Mouse (Mus musculus) forebrain, embryonic 13.5 days (tissue): ENCODE results near the gene Rsrc1. TPM values are rescaled to one million over a fixed set of nuclear protein-coding genes. Genes with fewer than 3 reads are reported as not detected.
A peak's percentile ranks its signal among the peaks of the same experiment; 100 is the strongest.

Experiments
- ATAC-seq: fragments of 200-750 bp; cut with Nextera tagmentation; 2 replicates; pipeline ENCODE4 v1.8.0; 2017
- H3K27ac ChIP-seq: fragments of 300-500 bp; sonication (generic); 2 replicates; pipeline ENCODE4 v1.5.1; 2015; ENCODE audit warnings: inconsistent platforms, mild to moderate bottlenecking, moderate library complexity
- H3K27me3 ChIP-seq: fragments of 300-500 bp; sonication (generic); 2 replicates; pipeline ENCODE4 v1.6.1; 2015; ENCODE audit warnings: mild to moderate bottlenecking, inconsistent platforms
- H3K36me3 ChIP-seq: fragments of 300-500 bp; sonication (generic); 2 replicates; pipeline ENCODE4 v1.6.1; 2015; ENCODE audit warnings: mild to moderate bottlenecking, inconsistent platforms; ENCODE audit not compliant: poor library complexity, severe bottlenecking
- H3K4me1 ChIP-seq: fragments of 300-500 bp; sonication (generic); 2 replicates; pipeline ENCODE4 v1.6.1; 2015; ENCODE audit warnings: inconsistent platforms
- H3K4me2 ChIP-seq: fragments of 300-500 bp; sonication (generic); 2 replicates; pipeline ENCODE4 v1.6.1; 2015; ENCODE audit warnings: inconsistent platforms, mild to moderate bottlenecking, moderate library complexity
- H3K4me3 ChIP-seq: fragments of 300-500 bp; sonication (generic); 2 replicates; pipeline ENCODE4 v1.5.1; 2015; ENCODE audit warnings: mild to moderate bottlenecking, inconsistent platforms
- H3K9ac ChIP-seq: fragments of 300-500 bp; sonication (generic); 2 replicates; pipeline ENCODE4 v1.6.1; 2015; ENCODE audit warnings: mild to moderate bottlenecking, inconsistent platforms
- H3K9me3 ChIP-seq: fragments of 300-500 bp; sonication (generic); replicated peaks from 2 replicates; pipeline ENCODE4 v1.6.1; 2016; ENCODE audit warnings: inconsistent platforms
- WGBS: fragments of 180-500 bp; shearing (Covaris S2); methylation state at CpG from one replicate; pipeline ENCODE4 v1.1.7; 2015; 5-methylcytosine and 5-hydroxymethylcytosine counted together
- polyA plus RNA-seq: library from polyadenylated mRNA; unstranded; fragments of >200 nt; fragmentation: Nextera tagmentation; extraction: Ambion mirVana; gene quantifications from 2 replicates; pipeline ENCODE4 v1.2.1, GENCODE M21; 2015

The Rsrc1 gene
- polyA plus RNA-seq, 1 experiment from 2014 or later, result 32.4 TPM

- H3K4me1 ChIP-seq, result no peaks in the 10 kb centered on the region
- H3K36me3 ChIP-seq, result no peaks in the 10 kb centered on the region
- H3K9ac ChIP-seq, result no peak overlapping the region
- no peak overlapping the region for H3K27ac ChIP-seq
- H3K4me3 ChIP-seq, result no peak overlapping the region
- 38% methylated on average over 7 of the region's 7 CpGs for WGBS
- ATAC-seq, result no peak
- H3K4me2 ChIP-seq, result no peak overlapping the region
- H3K27me3 ChIP-seq, result no peaks in the 10 kb centered on the region
- no peaks in the 10 kb centered on the region for H3K9me3 ChIP-seq
These were observed 377.2 kb downstream of the Rsrc1 start for GRCm38 (mm10) chr3:67358376-67358775.

DNA sequence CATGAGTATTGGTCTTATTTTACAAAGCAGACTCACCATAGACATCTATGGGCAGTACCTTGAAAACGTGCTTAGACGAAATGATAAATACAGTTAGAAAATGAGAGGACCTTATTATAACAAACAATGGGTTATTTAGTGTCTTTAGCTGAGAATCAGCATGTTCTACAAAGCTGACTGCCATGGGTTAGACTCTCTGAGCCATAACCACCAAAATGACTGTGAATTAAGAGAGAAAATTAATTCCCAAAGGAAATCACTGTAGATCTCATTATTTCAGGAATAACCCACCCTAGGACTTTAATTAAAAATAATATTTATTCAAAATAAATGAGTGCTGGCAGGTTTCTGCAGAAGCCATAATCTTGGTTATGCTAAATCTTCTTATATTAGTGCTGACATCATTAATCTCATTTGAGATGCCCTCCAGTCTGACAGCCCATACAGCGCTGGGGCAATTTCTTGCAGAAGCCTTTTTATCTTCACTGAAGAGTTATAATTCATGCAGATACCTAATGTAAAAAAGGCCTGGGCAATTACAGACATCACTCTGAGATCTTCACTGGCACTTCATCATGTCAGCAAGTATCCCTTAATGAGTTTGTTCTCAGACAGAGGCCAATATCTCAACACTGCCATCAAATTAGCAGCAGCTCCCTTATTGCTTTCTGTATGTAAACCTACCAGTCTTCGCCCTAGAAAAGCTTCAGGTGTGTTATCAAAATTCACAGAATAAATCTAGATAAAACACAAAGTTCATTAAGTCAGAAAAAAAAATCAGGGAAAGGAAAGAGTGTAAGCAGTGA is 385.1 kb downstream of the Rsrc1 start:
- peak; percentile 30; the same call in 1 of the 2 replicates for ATAC-seq
- Histone ChIP-seq H3K9ac (no peak overlapping the region), H3K9me3 (no peaks in the 10 kb centered on the region), H3K36me3 (no peaks in the 10 kb centered on the region), H3K4me2 (no peak overlapping the region), H3K4me3 (no peak overlapping the region), H3K27ac (no peak overlapping the region), H3K27me3 (peaks cover 8% of the 10 kb centered on the region; the same call in 1 of the 2 replicates), H3K4me1 (no peaks in the 10 kb centered on the region)
- WGBS, result 72% methylated on average over 4 of the region's 4 CpGs

DNA sequence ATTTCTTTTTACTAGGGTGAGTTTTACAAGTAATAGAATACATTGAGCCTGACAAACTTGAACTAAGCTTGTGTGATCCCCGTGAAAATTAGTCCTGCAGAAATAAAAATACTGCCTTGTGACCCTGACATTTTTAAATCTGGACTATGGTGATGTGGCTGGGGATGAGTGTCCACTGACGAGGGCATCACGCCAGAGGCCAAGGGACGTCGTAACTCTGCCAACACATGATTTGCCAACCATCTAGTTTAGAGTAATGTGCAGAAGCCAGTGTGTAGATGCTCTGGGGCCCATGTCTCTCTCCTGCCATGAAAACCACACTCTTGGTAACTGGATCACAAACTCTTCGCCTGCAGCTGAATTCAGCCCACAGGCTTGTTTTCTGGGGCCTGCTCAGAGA is 386.3 kb downstream of the Rsrc1 start:
- Histone ChIP-seq H3K36me3 (no peaks in the 10 kb centered on the region), H3K4me1 (no peaks in the 10 kb centered on the region), H3K27me3 (peaks cover 18% of the 10 kb centered on the region), H3K27ac (no peak overlapping the region), H3K9me3 (no peaks in the 10 kb centered on the region), H3K4me2 (no peak overlapping the region), H3K4me3 (no peak overlapping the region), H3K9ac (no peak overlapping the region)
- no peak for ATAC-seq
- WGBS, result 90% methylated on average over 6 of the region's 6 CpGs

DNA sequence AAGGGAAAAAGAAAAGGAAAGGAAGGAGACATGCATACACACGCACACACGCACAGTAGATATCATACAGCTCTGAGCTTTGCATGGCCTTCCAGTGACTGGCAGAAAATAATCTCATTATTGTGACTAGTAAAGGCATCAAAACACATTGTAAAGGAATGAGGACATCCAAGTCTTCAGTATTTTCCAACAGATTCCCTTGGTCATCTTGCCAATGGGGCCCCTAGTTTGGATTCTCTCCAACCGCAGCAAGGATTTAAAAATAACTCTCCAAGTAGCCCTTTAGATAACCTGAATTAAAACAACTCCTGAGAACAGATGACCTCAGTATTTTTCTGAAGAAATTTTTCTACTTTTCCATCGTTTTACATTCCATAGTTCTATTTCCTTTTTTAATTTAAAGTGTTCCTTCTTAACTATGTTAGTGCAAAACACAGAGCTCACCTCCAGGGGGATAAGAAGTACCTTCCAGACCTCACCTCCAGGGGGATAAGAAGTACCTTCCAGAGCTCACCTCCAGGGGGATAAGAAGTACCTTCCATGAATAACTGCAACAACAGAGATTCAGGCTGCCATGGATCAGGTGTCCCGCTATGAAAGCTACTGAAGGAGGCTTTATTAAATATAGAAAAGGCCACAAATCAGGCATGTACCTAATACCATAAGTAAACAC is 388.4 kb downstream of the Rsrc1 start:
- peaks cover 5% of the 10 kb centered on the region; the same call in 1 of the 2 replicates for H3K4me1 ChIP-seq
- no peaks in the 10 kb centered on the region for H3K36me3 ChIP-seq
- no peak overlapping the region for H3K4me2 ChIP-seq
- 88% methylated on average over 5 of the region's 5 CpGs for WGBS
- H3K27me3 ChIP-seq, result peaks cover 29% of the 10 kb centered on the region
- H3K9ac ChIP-seq, result no peak overlapping the region
- no peaks in the 10 kb centered on the region for H3K9me3 ChIP-seq
- H3K4me3 ChIP-seq, result no peak overlapping the region
- H3K27ac ChIP-seq, result no peak overlapping the region
- ATAC-seq, result no peak

DNA sequence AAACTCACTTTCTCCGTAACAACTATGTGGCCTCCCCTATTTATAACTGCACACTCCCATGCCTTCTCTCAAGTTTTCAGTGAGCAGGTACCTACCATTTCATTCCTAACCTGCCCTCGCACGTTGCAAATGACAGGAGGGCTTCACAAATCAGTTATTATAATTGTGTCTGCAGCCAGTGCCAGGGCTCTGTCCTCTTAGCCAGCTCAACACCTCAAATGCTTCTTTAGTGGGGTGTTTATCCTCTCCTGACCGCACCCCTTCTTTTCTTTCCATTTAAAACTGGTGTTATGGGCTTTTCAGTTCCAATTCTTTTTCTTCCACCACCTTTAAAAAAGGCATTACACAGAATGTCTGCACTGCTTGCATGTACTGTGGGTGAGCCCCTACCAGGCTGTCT is 391.0 kb downstream of the Rsrc1 start:
- no peak overlapping the region for H3K27ac ChIP-seq
- H3K9ac ChIP-seq, result no peak overlapping the region
- H3K4me3 ChIP-seq, result no peak overlapping the region
- H3K27me3 ChIP-seq, result peaks cover 35% of the 10 kb centered on the region
- no peak overlapping the region for H3K4me2 ChIP-seq
- H3K36me3 ChIP-seq, result no peaks in the 10 kb centered on the region
- peaks cover 6% of the 10 kb centered on the region; the same call in 1 of the 2 replicates for H3K4me1 ChIP-seq
- no peaks in the 10 kb centered on the region for H3K9me3 ChIP-seq
- no peak for ATAC-seq
- WGBS, result 81% methylated on average over 4 of the region's 4 CpGs

- ATAC-seq, result no peak
- Histone ChIP-seq H3K4me1 (peaks cover 6% of the 10 kb centered on the region; the same call in 1 of the 2 replicates), H3K27me3 (peaks cover 35% of the 10 kb centered on the region)
These were observed 391.6 kb downstream of the Rsrc1 start for GRCm38 (mm10) chr3:67372781-67373180.

DNA sequence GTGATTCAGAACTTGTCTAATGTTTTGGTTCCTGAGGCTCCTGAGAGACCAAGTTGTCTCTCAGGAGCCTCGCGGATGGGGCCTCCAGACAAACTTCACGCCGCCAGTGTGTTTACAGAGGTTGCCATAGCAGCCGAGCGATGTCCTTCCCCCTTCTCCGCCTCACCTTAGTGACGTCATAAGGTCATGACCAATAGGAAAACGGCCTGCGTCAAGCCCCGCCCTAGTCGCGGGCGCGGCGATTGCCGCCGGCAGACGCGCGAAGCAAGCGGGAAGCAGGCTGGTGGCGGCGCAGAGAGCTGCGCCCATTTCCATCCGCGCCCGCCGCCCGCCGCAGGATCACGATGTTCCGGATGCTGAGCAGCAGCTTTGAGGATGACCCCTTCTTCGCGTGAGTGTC is 392.7 kb downstream of the Rsrc1 start, which contains the start of gene Mlf1:
Mlf1 (plus strand) TSS at position 226 of the 400 bp plus-strand sequence.
- H3K4me2 ChIP-seq, result peak within 1 kb of the TSS; percentile 82
- 1% methylated on average over 35 of the region's 35 CpGs for WGBS
- H3K27me3 ChIP-seq, result peaks cover 35% of the 10 kb centered on the region
- no peaks in the 10 kb centered on the region for H3K36me3 ChIP-seq
- peak within 1 kb of the TSS; percentile 68 for H3K9ac ChIP-seq
- no peak within 1 kb of the TSS for H3K27ac ChIP-seq
- peaks cover 6% of the 10 kb centered on the region; the same call in 1 of the 2 replicates for H3K4me1 ChIP-seq
- ATAC-seq, result peak; percentile 99
- peak within 1 kb of the TSS; percentile 52 for H3K4me3 ChIP-seq
- H3K9me3 ChIP-seq, result no peaks in the 10 kb centered on the region

More at GRCm38 (mm10) chr3:67372781-67373180, 391.6 kb downstream of the Rsrc1 start:
- no peaks in the 10 kb centered on the region for H3K9me3 ChIP-seq
- WGBS, result 58% methylated on average over 5 of the region's 5 CpGs
- no peak overlapping the region for H3K4me3 ChIP-seq
- no peak overlapping the region for H3K27ac ChIP-seq
- H3K4me2 ChIP-seq, result no peak overlapping the region
- no peak overlapping the region for H3K9ac ChIP-seq
- no peaks in the 10 kb centered on the region for H3K36me3 ChIP-seq

GRCm38 (mm10) chr3:67374360-67374778 is 393.2 kb downstream of the Rsrc1 start:
- H3K4me1 ChIP-seq, result peaks cover 6% of the 10 kb centered on the region; the same call in 1 of the 2 replicates
- peak overlapping the region; percentile 82 for H3K4me2 ChIP-seq
- 34% methylated on average over 7 of the region's 7 CpGs for WGBS
- no peaks in the 10 kb centered on the region for H3K9me3 ChIP-seq
- H3K4me3 ChIP-seq, result peak overlapping the region; percentile 52
- no peak overlapping the region for H3K27ac ChIP-seq
- H3K9ac ChIP-seq, result peak overlapping the region; percentile 68
- no peaks in the 10 kb centered on the region for H3K36me3 ChIP-seq
- ATAC-seq, result peak; percentile 58
- peaks cover 35% of the 10 kb centered on the region for H3K27me3 ChIP-seq

DNA sequence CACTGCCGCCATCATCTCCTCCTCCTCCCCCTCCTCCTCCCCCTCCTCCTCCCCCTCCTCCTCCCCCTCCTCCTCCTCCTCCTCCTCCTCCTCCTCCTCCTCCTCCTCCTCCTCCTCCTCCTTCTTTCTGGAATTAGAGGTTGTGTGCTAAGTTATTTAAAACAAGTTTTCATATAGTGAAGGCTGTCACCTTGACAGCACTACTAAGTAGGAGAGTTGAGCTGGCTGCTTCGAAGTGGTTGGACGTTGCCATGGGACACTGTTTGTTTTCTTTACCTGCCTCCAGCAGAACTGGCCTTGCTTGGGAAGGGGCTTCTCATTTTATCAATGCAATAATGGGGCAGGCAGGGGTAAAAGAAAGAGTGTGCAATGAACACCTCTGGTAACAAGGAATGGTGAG is 393.9 kb downstream of the Rsrc1 start, which contains the start of gene Gm17402:
Gm17402 (minus strand) TSS at position 101 of the 400 bp plus-strand sequence.
- peak within 1 kb of the TSS; percentile 82 for H3K4me2 ChIP-seq
- peak within 1 kb of the TSS; percentile 52 for H3K4me3 ChIP-seq
- no peaks in the 10 kb centered on the region for H3K36me3 ChIP-seq
- H3K4me1 ChIP-seq, result peaks cover 6% of the 10 kb centered on the region; the same call in 1 of the 2 replicates
- WGBS, result 59% methylated on average over 3 of the region's 3 CpGs
- H3K27me3 ChIP-seq, result peaks cover 35% of the 10 kb centered on the region
- no peak within 1 kb of the TSS for H3K27ac ChIP-seq
- no peaks in the 10 kb centered on the region for H3K9me3 ChIP-seq
- no peak for ATAC-seq
- peak within 1 kb of the TSS; percentile 68 for H3K9ac ChIP-seq

GRCm38 (mm10) chr3:67378215-67378614 is 397.0 kb downstream of the Rsrc1 start:
- Histone ChIP-seq H3K27ac (no peak overlapping the region), H3K36me3 (no peaks in the 10 kb centered on the region), H3K4me3 (no peak overlapping the region), H3K27me3 (peaks cover 10% of the 10 kb centered on the region), H3K9me3 (no peaks in the 10 kb centered on the region), H3K4me1 (peaks cover 6% of the 10 kb centered on the region; the same call in 1 of the 2 replicates), H3K9ac (no peak overlapping the region), H3K4me2 (no peak overlapping the region)
- ATAC-seq, result no peak
